Mouse (Mus musculus) liver, embryonic 16.5 days (tissue): Measurements from ENCODE around the gene Nfyc. TPM values are rescaled to one million over a fixed set of nuclear protein-coding genes. Genes with fewer than 3 reads are reported as not detected.

Source experiments
- ATAC-seq: fragments of 200-750 bp; cut with Nextera tagmentation; 2 replicates; pipeline ENCODE4 v1.8.0; 2017; ENCODE audit warnings: low read depth, mild to moderate bottlenecking, moderate number of reproducible peaks, moderate library complexity
- H3K27ac ChIP-seq: fragments of 300-500 bp; sonication (generic); 2 replicates; pipeline ENCODE4 v1.5.1; 2014; ENCODE audit warnings: mild to moderate bottlenecking, low read length
- H3K27me3 ChIP-seq: fragments of 300-500 bp; sonication (generic); 2 replicates; pipeline ENCODE4 v1.6.1; 2014; ENCODE audit warnings: low read depth, low read length, mixed read lengths; ENCODE audit not compliant: control insufficient read depth, insufficient read depth
- H3K36me3 ChIP-seq: fragments of 300-500 bp; sonication (generic); 2 replicates; pipeline ENCODE4 v1.6.1; 2014; ENCODE audit warnings: mild to moderate bottlenecking; ENCODE audit not compliant: control insufficient read depth, insufficient read depth
- H3K4me1 ChIP-seq: fragments of 300-500 bp; sonication (generic); 2 replicates; pipeline ENCODE4 v1.6.1; 2014; ENCODE audit warnings: low read depth, low read length, mixed read lengths; ENCODE audit not compliant: control insufficient read depth
- H3K4me2 ChIP-seq: fragments of 300-500 bp; sonication (generic); 2 replicates; pipeline ENCODE4 v1.6.1; 2014; ENCODE audit warnings: low read depth, low read length, mixed read lengths
- H3K4me3 ChIP-seq: fragments of 300-500 bp; sonication (generic); 2 replicates; pipeline ENCODE4 v1.5.1; 2014; ENCODE audit warnings: low read depth, mild to moderate bottlenecking, low read length
- H3K9ac ChIP-seq: fragments of 300-500 bp; sonication (generic); 2 replicates; pipeline ENCODE4 v1.6.1; 2014; ENCODE audit warnings: low read depth, low read length
- H3K9me3 ChIP-seq: fragments of 300-500 bp; sonication (generic); replicated peaks from 2 replicates; pipeline ENCODE4 v1.6.1; 2016; ENCODE audit warnings: low read length; ENCODE audit not compliant: control insufficient read depth
- WGBS: fragments of 180-500 bp; shearing (Covaris S2); extraction: QIAGEN DNeasy Blood & Tissue Kit; methylation state at CpG from one replicate; pipeline ENCODE4 v1.1.7; 2014; ENCODE audit not compliant: insufficient replicate concordance; 5-methylcytosine and 5-hydroxymethylcytosine counted together
- polyA plus RNA-seq: library from polyadenylated mRNA; unstranded; fragments of >200 nt; fragmentation: Nextera tagmentation; extraction: Ambion mirVana; gene quantifications from 2 replicates; pipeline ENCODE4 v1.2.1, GENCODE M21; 2015

The Nfyc gene
- 44.6 and 47.4 TPM in 2 replicates for polyA plus RNA-seq

GRCm38 (mm10) chr4:120831472-120831871 lies at the start of gene Nfyc:
Gene Nfyc (minus strand): TSS chr4:120831572.
- Histone ChIP-seq H3K9me3 (no peaks in the 10 kb centered on the region), H3K4me3 (no peak within 1 kb of the TSS), H3K4me1 (peaks cover 3% of the 10 kb centered on the region), H3K27ac (no peak within 1 kb of the TSS), H3K27me3 (no peaks in the 10 kb centered on the region), H3K4me2 (no peak within 1 kb of the TSS), H3K9ac (no peak within 1 kb of the TSS), H3K36me3 (no peaks in the 10 kb centered on the region)
- WGBS = 65% methylated on average over 4 of the region's 4 CpGs
- no peak for ATAC-seq

- ATAC-seq = no peak
- no peaks in the 10 kb centered on the region for H3K9me3 ChIP-seq
- no peak overlapping the region for H3K27ac ChIP-seq
- WGBS = 24% methylated on average over 6 of the region's 6 CpGs
- H3K4me2 ChIP-seq = no peak overlapping the region
- H3K36me3 ChIP-seq = no peaks in the 10 kb centered on the region
- H3K4me1 ChIP-seq = no peaks in the 10 kb centered on the region
- H3K27me3 ChIP-seq = no peaks in the 10 kb centered on the region
- no peak overlapping the region for H3K9ac ChIP-seq
- H3K4me3 ChIP-seq = no peak overlapping the region
Observed at GRCm38 (mm10) chr4:120880731-120881432, 49.5 kb upstream of the Nfyc start.

- no peak overlapping the region for H3K9ac ChIP-seq
- H3K4me1 ChIP-seq = no peaks in the 10 kb centered on the region
- no peak overlapping the region for H3K27ac ChIP-seq
- no peaks in the 10 kb centered on the region for H3K9me3 ChIP-seq
- H3K4me3 ChIP-seq = no peak overlapping the region
- no peak overlapping the region for H3K4me2 ChIP-seq
- no peaks in the 10 kb centered on the region for H3K36me3 ChIP-seq
- no peaks in the 10 kb centered on the region for H3K27me3 ChIP-seq
- no peak for ATAC-seq
- WGBS = 31% methylated on average over 4 of the region's 4 CpGs
Observed at GRCm38 (mm10) chr4:120879386-120879785, 48.0 kb upstream of the Nfyc start.

GRCm38 (mm10) chr4:120878728-120879127 lies 47.4 kb upstream of the Nfyc start:
- Histone ChIP-seq H3K27me3 (no peaks in the 10 kb centered on the region), H3K36me3 (no peaks in the 10 kb centered on the region), H3K4me2 (no peak overlapping the region), H3K27ac (no peak overlapping the region), H3K9me3 (no peaks in the 10 kb centered on the region), H3K9ac (no peak overlapping the region), H3K4me1 (no peaks in the 10 kb centered on the region), H3K4me3 (no peak overlapping the region)
- no peak for ATAC-seq
- WGBS = 72% methylated on average over 3 of the region's 3 CpGs

- no peak for ATAC-seq
- Histone ChIP-seq H3K9me3 (no peaks in the 10 kb centered on the region), H3K9ac (no peak overlapping the region), H3K4me1 (no peaks in the 10 kb centered on the region), H3K4me2 (no peak overlapping the region), H3K4me3 (no peak overlapping the region), H3K36me3 (no peaks in the 10 kb centered on the region), H3K27ac (no peak overlapping the region), H3K27me3 (no peaks in the 10 kb centered on the region)
- WGBS = 52% methylated on average over 3 of the region's 3 CpGs
Observed at GRCm38 (mm10) chr4:120875961-120876360, 44.6 kb upstream of the Nfyc start.

GRCm38 (mm10) chr4:120870262-120870748 lies 38.9 kb upstream of the Nfyc start:
- no peaks in the 10 kb centered on the region for H3K4me1 ChIP-seq
- ATAC-seq = no peak
- H3K36me3 ChIP-seq = no peaks in the 10 kb centered on the region
- no peak overlapping the region for H3K4me3 ChIP-seq
- H3K27me3 ChIP-seq = no peaks in the 10 kb centered on the region
- WGBS = 41% methylated on average over 7 of the region's 7 CpGs
- H3K4me2 ChIP-seq = no peak overlapping the region
- H3K9ac ChIP-seq = no peak overlapping the region
- no peaks in the 10 kb centered on the region for H3K9me3 ChIP-seq
- no peak overlapping the region for H3K27ac ChIP-seq

GRCm38 (mm10) chr4:120868988-120869387 lies 37.6 kb upstream of the Nfyc start:
- Histone ChIP-seq H3K27me3 (no peaks in the 10 kb centered on the region), H3K4me2 (no peak overlapping the region), H3K9ac (no peak overlapping the region), H3K36me3 (no peaks in the 10 kb centered on the region), H3K4me3 (no peak overlapping the region), H3K4me1 (no peaks in the 10 kb centered on the region), H3K27ac (no peak overlapping the region), H3K9me3 (no peaks in the 10 kb centered on the region)
- no peak for ATAC-seq
- WGBS = 31% methylated on average over 3 of the region's 3 CpGs

- ATAC-seq = no peak
- no peak overlapping the region for H3K9ac ChIP-seq
- no peak overlapping the region for H3K4me2 ChIP-seq
- no peaks in the 10 kb centered on the region for H3K27me3 ChIP-seq
- no peak overlapping the region for H3K4me3 ChIP-seq
- 49% methylated on average over 5 of the region's 5 CpGs for WGBS
- no peak overlapping the region for H3K27ac ChIP-seq
- no peaks in the 10 kb centered on the region for H3K9me3 ChIP-seq
- H3K4me1 ChIP-seq = no peaks in the 10 kb centered on the region
- H3K36me3 ChIP-seq = no peaks in the 10 kb centered on the region
Observed at GRCm38 (mm10) chr4:120868246-120868645, 36.9 kb upstream of the Nfyc start.

- no peak overlapping the region for H3K4me2 ChIP-seq
- no peak for ATAC-seq
- no peak overlapping the region for H3K27ac ChIP-seq
- no peak overlapping the region for H3K4me3 ChIP-seq
- no peak overlapping the region for H3K9ac ChIP-seq
- H3K27me3 ChIP-seq = no peaks in the 10 kb centered on the region
- 11% methylated on average over 6 of the region's 6 CpGs for WGBS
- no peaks in the 10 kb centered on the region for H3K36me3 ChIP-seq
- no peaks in the 10 kb centered on the region for H3K4me1 ChIP-seq
- no peaks in the 10 kb centered on the region for H3K9me3 ChIP-seq
Observed at GRCm38 (mm10) chr4:120866211-120866610, 34.8 kb upstream of the Nfyc start.
